In genomic region chr15:13171486-13172364, GRCm38 (mm10) we compare ENCODE assay signal across 9 mouse cellular contexts. TPM values are rescaled to one million over a fixed set of nuclear protein-coding genes. Genes with fewer than 3 reads are reported as not detected.
DNase-seq lines count a peak whose midpoint lies in the region; ATAC-seq lines count a peak whose summit lies in the region.
"Had no signal": no experiment of that assay in that cellular context is flagged by ENCODE, and none has a peak within 500 bp of the region (broad histone marks: within the 10 kb centered on the region; RNA-seq: fewer than 3 reads in every experiment).

No protein-coding gene starts in this region.

- H3K9me3 ChIP-seq in heart, embryonic 13.5 days, result no peaks in the 10 kb centered on the region
- H3K9me3 ChIP-seq in embryonic facial prominence, embryonic 14.5 days (ENCODE audit: control insufficient read depth, low read length), result no peaks in the 10 kb centered on the region
- H3K9me3 ChIP-seq in midbrain, embryonic 15.5 days, result no peaks in the 10 kb centered on the region

- no peak overlapping the region for H3K27ac ChIP-seq in heart, embryonic 13.5 days (replicated peaks)
- H3K27ac ChIP-seq in embryonic facial prominence, embryonic 14.5 days (replicated peaks; ENCODE audit: low read depth, low read length), result no peak overlapping the region
- H3K27ac ChIP-seq in midbrain, embryonic 15.5 days, result peak overlapping the region; percentile 77; the same call in 1 of the 2 replicates

- 4% methylated on average over 16 of the region's 16 CpGs for WGBS in heart, embryonic 13.5 days
- 7% methylated on average over 16 of the region's 16 CpGs for WGBS in embryonic facial prominence, embryonic 14.5 days
- 4% methylated on average over 16 of the region's 16 CpGs for WGBS in midbrain, embryonic 15.5 days

- peak overlapping the region; percentile 65 for H3K4me3 ChIP-seq in heart, embryonic 13.5 days
- H3K4me3 ChIP-seq in embryonic facial prominence, embryonic 14.5 days (ENCODE audit: low read depth, low read length), result peak overlapping the region; percentile 62
- H3K4me3 ChIP-seq in midbrain, embryonic 15.5 days, result peak overlapping the region; percentile 52

- no peaks in the 10 kb centered on the region for H3K36me3 ChIP-seq in heart, embryonic 13.5 days
- no peaks in the 10 kb centered on the region for H3K36me3 ChIP-seq in embryonic facial prominence, embryonic 14.5 days (ENCODE audit: control insufficient read depth, insufficient read depth, low read length)
- H3K36me3 ChIP-seq in midbrain, embryonic 15.5 days (replicated peaks), result no peaks in the 10 kb centered on the region

- peak overlapping the region; percentile 79 for H3K9ac ChIP-seq in heart, embryonic 13.5 days
- peak overlapping the region; percentile 72 for H3K9ac ChIP-seq in embryonic facial prominence, embryonic 14.5 days (ENCODE audit: low read depth, low read length)
- H3K9ac ChIP-seq in midbrain, embryonic 15.5 days, result peak overlapping the region; percentile 49

- no peak for ATAC-seq in heart, embryonic 13.5 days (ENCODE audit: extremely low read depth, insufficient number of reproducible peaks, low FRiP score, low TSS enrichment)
- no peak for ATAC-seq in embryonic facial prominence, embryonic 14.5 days (ENCODE audit: low read depth)
- ATAC-seq in midbrain, embryonic 15.5 days (replicated peaks), result no peak

- peaks cover 12% of the 10 kb centered on the region for H3K27me3 ChIP-seq in heart, embryonic 13.5 days (replicated peaks)
- peaks cover 8% of the 10 kb centered on the region; the same call in 1 of the 2 replicates for H3K27me3 ChIP-seq in embryonic facial prominence, embryonic 14.5 days (replicated peaks; ENCODE audit: control insufficient read depth, insufficient read depth, low read length)
- H3K27me3 ChIP-seq in midbrain, embryonic 15.5 days (replicated peaks), result no peaks in the 10 kb centered on the region

- peaks cover 14% of the 10 kb centered on the region for H3K4me1 ChIP-seq in heart, embryonic 13.5 days
- peaks cover 10% of the 10 kb centered on the region for H3K4me1 ChIP-seq in embryonic facial prominence, embryonic 14.5 days (ENCODE audit: control insufficient read depth, insufficient read depth, low read length)
- H3K4me1 ChIP-seq in midbrain, embryonic 15.5 days, result peaks cover 28% of the 10 kb centered on the region

- DNase-seq in heart, adult 8-10 months (ENCODE audit: low spot score), result no peak
- DNase-seq in embryonic facial prominence, embryonic 14.5 days (ENCODE audit: low spot score), result no peak
- peak; percentile 81 for DNase-seq in kidney, adult 9 months
- DNase-seq in frontal cortex, postnatal 36 days (ENCODE audit: low spot score in 2 of 2), result no peak
- DNase-seq in thymus, postnatal 0 days (ENCODE audit: low spot score), result no peak
- no peak for DNase-seq in cerebellum, postnatal 4 days (ENCODE audit: low spot score in 2 of 2)

- peak overlapping the region; percentile 91 for H3K4me2 ChIP-seq in heart, embryonic 13.5 days
- H3K4me2 ChIP-seq in embryonic facial prominence, embryonic 14.5 days (ENCODE audit: low read depth, low read length), result peak overlapping the region; percentile 79
- H3K4me2 ChIP-seq in midbrain, embryonic 15.5 days, result peak overlapping the region; percentile 71

RNA-seq across cellular contexts. Expression of gene Cdh6, which starts 1.8 kb away (rescaled TPM):
- 1.7 and 2.3 TPM in 2 replicates for polyA plus RNA-seq in heart, embryonic 13.5 days (2015; fragmentation: Nextera tagmentation; extraction: Ambion mirVana)
- total RNA-seq in heart, adult 8-10 months (2022), result under 1 TPM; 0.26 to 0.31 (median 0.29) TPM
- polyA plus RNA-seq in embryonic facial prominence, embryonic 14.5 days (2014; fragmentation: Nextera tagmentation; extraction: Ambion mirVana), result 7.6 and 9.6 TPM in 2 replicates
- 13.9 and 15.8 TPM in 2 replicates for polyA plus RNA-seq in midbrain, embryonic 15.5 days (2015; fragmentation: Nextera tagmentation; extraction: Ambion mirVana)
- 0.16 and 0.18 TPM in 2 replicates for polyA plus RNA-seq in thymus, postnatal 0 days (2015; fragmentation: Nextera tagmentation; extraction: Ambion mirVana)
- total RNA-seq: hematopoietic stem cell, adult 5-6 weeks had no signal
